Mouse (Mus musculus) large intestine, adult 2 months (tissue): ENCODE measurements around the gene Gdf7. TPM values are rescaled to one million over a fixed set of nuclear protein-coding genes. Genes with fewer than 3 reads are reported as not detected.

ENCODE experiments used
- DNase-seq: peaks from one replicate; pipeline ENCODE4 v3.0.0-alpha.2; 2012; ENCODE audit warnings: low read depth, low spot score
- WGBS: fragments of 180-500 bp; shearing (Covaris S2); methylation state at CpG from one replicate; pipeline ENCODE4 v1.1.7; 2018; 5-methylcytosine and 5-hydroxymethylcytosine counted together
- polyA plus RNA-seq: library from polyadenylated mRNA; depleted of rRNA; stranded (reverse); fragments of >200 nt; gene quantifications from 2 replicates; pipeline ENCODE4 v1.2.3, GENCODE M21; 2012; rRNA removed

Gdf7 gene
- polyA plus RNA-seq = 0.05 TPM in 1 of 2 replicates, not detected in the other

GRCm38 (mm10) chr12:8301841-8302431, at the start of gene Gdf7:
Gene Gdf7, minus strand, starts transcription at chr12:8301954.
- 3% methylated on average over 52 of the region's 53 CpGs for WGBS
- DNase-seq = no peak

GRCm38 (mm10) chr12:8351025-8351903, 49.5 kb upstream of the Gdf7 start:
- no peak for DNase-seq
- 35% methylated on average over 4 of the region's 4 CpGs for WGBS

GRCm38 (mm10) chr12:8348733-8349513, 47.2 kb upstream of the Gdf7 start:
- WGBS = 72% methylated on average over 9 of the region's 9 CpGs
- no peak for DNase-seq

- no peak for DNase-seq
- WGBS = 84% methylated on average over 8 of the region's 8 CpGs
These were observed 46.1 kb upstream of the Gdf7 start for GRCm38 (mm10) chr12:8347746-8348462.

GRCm38 (mm10) chr12:8345539-8345938, 43.8 kb upstream of the Gdf7 start:
- 93% methylated on average over 5 of the region's 5 CpGs for WGBS
- no peak for DNase-seq

- no peak for DNase-seq
- 61% methylated on average over 9 of the region's 9 CpGs for whole genome bisulfite sequencing
These were observed 43.1 kb upstream of the Gdf7 start for GRCm38 (mm10) chr12:8344897-8345296.

- no peak for DNase-seq
- 94% methylated on average over 3 of the region's 3 CpGs for WGBS
These were observed 41.6 kb upstream of the Gdf7 start for GRCm38 (mm10) chr12:8343381-8343780.

GRCm38 (mm10) chr12:8341008-8341407, 39.3 kb upstream of the Gdf7 start:
- DNase-seq = no peak
- WGBS = 65% methylated on average over 6 of the region's 6 CpGs

GRCm38 (mm10) chr12:8339591-8340319, 38.0 kb upstream of the Gdf7 start:
- WGBS = 78% methylated on average over 13 of the region's 13 CpGs

GRCm38 (mm10) chr12:8338918-8339317, 37.2 kb upstream of the Gdf7 start:
- 93% methylated on average over 8 of the region's 8 CpGs for WGBS

More at GRCm38 (mm10) chr12:8339591-8340319, 38.0 kb upstream of the Gdf7 start:
- DNase-seq = no peak

GRCm38 (mm10) chr12:8338491-8338890, 36.7 kb upstream of the Gdf7 start:
- WGBS = 58% methylated on average over 4 of the region's 4 CpGs
- no peak for DNase-seq

More at GRCm38 (mm10) chr12:8338918-8339317, 37.2 kb upstream of the Gdf7 start:
- no peak for DNase-seq

- WGBS = 69% methylated on average over 12 of the region's 12 CpGs
- no peak for DNase-seq
These were observed 35.7 kb upstream of the Gdf7 start for GRCm38 (mm10) chr12:8337286-8338060.

GRCm38 (mm10) chr12:8336601-8337285, 35.0 kb upstream of the Gdf7 start:
- 73% methylated on average over 10 of the region's 10 CpGs for WGBS
- DNase-seq = no peak

GRCm38 (mm10) chr12:8335503-8335902, 33.7 kb upstream of the Gdf7 start:
- no peak for DNase-seq
- 92% methylated on average over 2 of the region's 2 CpGs for WGBS

- WGBS = 63% methylated on average over 4 of the region's 4 CpGs
- no peak for DNase-seq
These were observed 32.5 kb upstream of the Gdf7 start for GRCm38 (mm10) chr12:8334261-8334660.

- no peak for DNase-seq
- 88% methylated on average over 8 of the region's 8 CpGs for WGBS
These were observed 31.9 kb upstream of the Gdf7 start for GRCm38 (mm10) chr12:8333617-8334016.

- no peak for DNase-seq
- 79% methylated on average over 5 of the region's 5 CpGs for WGBS
These were observed 30.4 kb upstream of the Gdf7 start for GRCm38 (mm10) chr12:8332174-8332542.
